Mouse (Mus musculus): ENCODE measurements around the gene Nutm1. TPM values are rescaled to one million over a fixed set of nuclear protein-coding genes. Genes with fewer than 3 reads are reported as not detected.
"Not testable (repeated sequence)": the region's sequence is repeated elsewhere in the genome, so short reads cannot be mapped to it uniquely, and the experiment has no call there.

Nutm1 gene
- polyA plus RNA-seq (2016; fragmentation: Nextera tagmentation; extraction: Ambion mirVana), result not detected in 2 replicates

DNA sequence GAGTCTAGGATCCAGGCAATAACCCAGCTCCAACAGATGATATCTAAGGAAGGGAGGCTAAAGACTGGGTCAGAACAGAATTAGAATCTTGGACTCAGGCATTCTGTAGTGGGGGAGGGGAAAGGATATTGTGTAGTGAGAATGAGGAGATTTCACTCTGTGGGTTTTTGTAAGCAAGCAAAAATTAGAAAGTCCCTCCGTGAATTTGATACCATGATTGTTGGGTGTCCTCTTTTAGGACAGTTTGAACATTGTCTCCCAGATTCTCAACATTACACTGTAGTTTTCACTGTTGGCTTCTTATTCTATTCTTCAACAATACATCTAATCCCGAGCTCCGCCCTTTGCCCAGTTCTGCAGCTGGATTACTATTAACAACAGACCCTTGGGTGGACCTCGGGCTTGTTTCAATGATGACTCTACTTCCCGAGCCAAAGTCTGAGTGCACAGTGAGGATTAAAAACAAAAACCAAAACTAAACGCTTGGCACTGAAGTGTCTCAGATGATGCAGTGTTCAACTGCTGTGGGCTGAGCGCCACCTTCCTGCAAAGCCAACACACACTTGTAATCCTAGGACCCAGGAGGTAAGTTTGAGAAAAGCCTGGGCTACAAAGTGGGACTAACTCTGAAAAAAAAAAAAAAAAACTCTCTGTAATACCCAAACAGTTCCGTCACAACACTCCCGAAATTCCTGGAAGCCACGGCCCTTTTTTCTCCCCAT is at the start of gene Nutm1:
Gene Nutm1, minus strand, starts transcription at position 51 of the 722 bp plus-strand sequence.
- Histone ChIP-seq H3K27ac (no peak within 1 kb of the TSS), H3K4me1 (peaks cover 13% of the 10 kb centered on the region), H3K36me3 (replicated peaks) (no peaks in the 10 kb centered on the region), H3K27me3 (no peaks in the 10 kb centered on the region), H3K4me2 (no peak within 1 kb of the TSS), H3K9me3 (no peaks in the 10 kb centered on the region), H3K4me3 (replicated peaks) (no peak within 1 kb of the TSS), H3K9ac (no peak within 1 kb of the TSS)
- WGBS, result 69% methylated on average over 10 of the region's 10 CpGs
- ATAC-seq (ENCODE audit: low FRiP score), result no peak

- ATAC-seq (ENCODE audit: low FRiP score), result no peak
- 91% methylated on average over 3 of the region's 3 CpGs for WGBS
- H3K36me3 ChIP-seq (replicated peaks), result no peaks in the 10 kb centered on the region
These were observed 49.6 kb upstream of the Nutm1 start for GRCm38 (mm10) chr2:112308671-112309070.

DNA sequence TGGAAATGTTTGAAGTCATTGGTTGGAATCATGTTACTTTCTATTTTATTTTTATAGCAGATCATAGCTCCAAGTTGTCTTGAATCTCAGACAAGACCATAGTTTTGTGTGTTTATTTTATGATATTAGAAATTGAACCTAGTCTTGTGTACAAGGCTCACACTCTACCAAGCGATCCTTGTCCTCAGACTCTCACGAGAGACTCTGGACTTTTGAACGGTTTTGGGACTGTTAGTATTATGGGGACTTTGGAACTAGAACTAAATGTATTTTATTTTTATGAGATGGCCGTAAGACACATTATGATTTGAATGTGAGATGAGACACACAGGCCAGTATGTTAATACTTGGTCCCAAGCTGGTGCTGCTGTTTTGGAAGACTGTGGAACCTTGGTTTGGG is 39.1 kb upstream of the Nutm1 start:
- H3K9me3 ChIP-seq, result no peaks in the 10 kb centered on the region
- H3K4me3 ChIP-seq (replicated peaks), result no peak overlapping the region
- no peaks in the 10 kb centered on the region for H3K36me3 ChIP-seq (replicated peaks)
- no peaks in the 10 kb centered on the region for H3K4me1 ChIP-seq
- 93% methylated on average over 4 of the region's 4 CpGs for WGBS
- no peak overlapping the region for H3K27ac ChIP-seq
- ATAC-seq (ENCODE audit: low FRiP score), result no peak
- H3K27me3 ChIP-seq, result no peaks in the 10 kb centered on the region
- no peak overlapping the region for H3K9ac ChIP-seq
- H3K4me2 ChIP-seq, result no peak overlapping the region

More at GRCm38 (mm10) chr2:112308671-112309070, 49.6 kb upstream of the Nutm1 start:
- H3K27ac ChIP-seq, result no peak overlapping the region
- no peak overlapping the region for H3K4me3 ChIP-seq (replicated peaks)
- no peak overlapping the region for H3K9ac ChIP-seq
- H3K27me3 ChIP-seq, result no peaks in the 10 kb centered on the region
- H3K4me1 ChIP-seq, result no peaks in the 10 kb centered on the region
- no peaks in the 10 kb centered on the region for H3K9me3 ChIP-seq
- no peak overlapping the region for H3K4me2 ChIP-seq

GRCm38 (mm10) chr2:112296211-112296610 is 37.1 kb upstream of the Nutm1 start:
- no peaks in the 10 kb centered on the region for H3K27me3 ChIP-seq
- no peaks in the 10 kb centered on the region for H3K36me3 ChIP-seq (replicated peaks)
- H3K4me3 ChIP-seq (replicated peaks), result no peak overlapping the region
- ATAC-seq (ENCODE audit: low FRiP score), result no peak
- H3K9me3 ChIP-seq, result no peaks in the 10 kb centered on the region
- WGBS, result 82% methylated on average over 3 of the region's 3 CpGs
- H3K4me2 ChIP-seq, result no peak overlapping the region
- H3K4me1 ChIP-seq, result no peaks in the 10 kb centered on the region
- no peak overlapping the region for H3K9ac ChIP-seq
- no peak overlapping the region for H3K27ac ChIP-seq

DNA sequence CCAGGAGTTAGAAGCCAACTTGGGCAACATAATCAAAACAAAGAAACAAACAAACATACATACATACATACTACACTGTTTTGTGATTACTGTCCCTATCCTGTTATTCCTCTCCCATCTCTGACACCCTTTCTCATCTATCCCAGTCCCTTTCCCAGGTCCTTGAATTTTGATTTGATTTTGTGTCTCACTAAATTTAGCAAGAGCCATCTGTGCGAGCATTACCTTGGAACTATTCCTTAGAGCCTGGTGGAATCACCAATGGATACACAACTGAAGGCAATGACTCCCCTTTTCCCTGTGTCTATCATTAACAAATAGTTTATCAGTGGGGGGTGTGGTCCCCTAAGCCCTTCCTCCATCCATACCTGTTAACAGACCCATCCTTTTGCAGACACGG is 33.7 kb upstream of the Nutm1 start:
- H3K27ac ChIP-seq, result no peak overlapping the region
- 92% methylated on average over 2 of the region's 2 CpGs for WGBS
- no peaks in the 10 kb centered on the region for H3K27me3 ChIP-seq
- no peaks in the 10 kb centered on the region for H3K4me1 ChIP-seq
- no peak overlapping the region for H3K4me2 ChIP-seq
- no peaks in the 10 kb centered on the region for H3K36me3 ChIP-seq (replicated peaks)
- no peak for ATAC-seq (ENCODE audit: low FRiP score)
- no peak overlapping the region for H3K9ac ChIP-seq
- no peak overlapping the region for H3K4me3 ChIP-seq (replicated peaks)
- no peaks in the 10 kb centered on the region for H3K9me3 ChIP-seq

DNA sequence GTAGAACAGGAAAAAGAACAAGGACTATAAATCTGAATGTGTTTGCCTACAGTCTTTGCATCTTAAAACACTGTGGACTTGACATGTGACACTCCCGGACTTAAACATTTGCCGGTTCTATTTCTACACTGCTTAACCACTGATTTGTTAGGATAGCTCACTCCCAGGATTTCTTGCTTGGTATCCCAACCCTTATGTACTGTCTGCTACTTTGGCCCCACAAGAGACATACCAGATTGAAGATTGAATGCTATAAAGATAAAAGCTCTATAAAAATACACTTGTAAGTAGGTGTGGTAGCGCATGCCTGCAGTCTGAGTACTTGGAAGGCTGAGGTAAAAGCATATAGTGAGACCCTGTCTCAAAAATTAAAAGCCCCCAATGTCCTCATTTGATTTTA is 30.4 kb upstream of the Nutm1 start:
- no peak overlapping the region for H3K4me2 ChIP-seq
- no peaks in the 10 kb centered on the region for H3K9me3 ChIP-seq
- H3K9ac ChIP-seq, result no peak overlapping the region
- H3K36me3 ChIP-seq (replicated peaks), result no peaks in the 10 kb centered on the region
- H3K4me3 ChIP-seq (replicated peaks), result no peak overlapping the region
- no peaks in the 10 kb centered on the region for H3K27me3 ChIP-seq
- no peak overlapping the region for H3K27ac ChIP-seq
- H3K4me1 ChIP-seq, result peaks cover 2% of the 10 kb centered on the region
- ATAC-seq (ENCODE audit: low FRiP score), result no peak
- WGBS, result 94% methylated on average over 3 of the region's 3 CpGs

DNA sequence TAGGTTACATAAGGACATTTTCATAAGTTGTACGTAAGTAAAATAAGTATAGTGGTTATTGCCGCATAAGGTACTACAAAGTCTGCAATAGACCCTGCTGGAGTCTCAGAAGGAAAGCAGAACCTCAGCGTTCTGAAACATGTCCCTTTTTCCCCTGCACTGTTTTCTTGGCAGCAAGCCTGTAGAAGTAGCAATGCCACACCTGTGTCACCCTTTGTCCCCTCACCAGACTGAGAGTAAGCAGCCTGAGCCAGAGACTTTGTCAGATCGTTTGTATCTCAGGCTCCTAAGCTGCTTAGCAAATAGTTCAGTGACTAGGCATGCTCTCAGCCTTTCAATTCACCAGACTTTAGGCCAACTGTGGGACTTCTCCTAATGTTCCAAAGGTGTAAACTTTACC is 28.0 kb upstream of the Nutm1 start:
- H3K27ac ChIP-seq, result no peak overlapping the region
- peaks cover 8% of the 10 kb centered on the region for H3K4me1 ChIP-seq
- no peak for ATAC-seq (ENCODE audit: low FRiP score)
- no peaks in the 10 kb centered on the region for H3K27me3 ChIP-seq
- H3K36me3 ChIP-seq (replicated peaks), result no peaks in the 10 kb centered on the region
- 65% methylated on average over 4 of the region's 4 CpGs for WGBS
- H3K4me2 ChIP-seq, result no peak overlapping the region
- no peak overlapping the region for H3K9ac ChIP-seq
- H3K4me3 ChIP-seq (replicated peaks), result no peak overlapping the region
- no peaks in the 10 kb centered on the region for H3K9me3 ChIP-seq

GRCm38 (mm10) chr2:112286062-112286461 is 27.0 kb upstream of the Nutm1 start:
- not testable (repeated sequence) for H3K4me1 ChIP-seq; H3K27ac ChIP-seq; H3K9me3 ChIP-seq; H3K9ac ChIP-seq; H3K4me2 ChIP-seq; H3K27me3 ChIP-seq; ATAC-seq (ENCODE audit: low FRiP score); H3K4me3 ChIP-seq (replicated peaks); H3K36me3 ChIP-seq (replicated peaks)
- 100% methylated on average over 1 of the region's 1 CpGs for WGBS

GRCm38 (mm10) chr2:112285031-112285390 is 25.9 kb upstream of the Nutm1 start:
- WGBS, result 57% methylated on average over 6 of the region's 6 CpGs
- no peaks in the 10 kb centered on the region for H3K27me3 ChIP-seq
- H3K27ac ChIP-seq, result no peak overlapping the region
- peak overlapping the region; percentile 83 for H3K4me2 ChIP-seq
- H3K9ac ChIP-seq, result no peak overlapping the region
- H3K4me3 ChIP-seq (replicated peaks), result peak overlapping the region; percentile 48
- ATAC-seq (ENCODE audit: low FRiP score), result no peak
- H3K4me1 ChIP-seq, result peaks cover 8% of the 10 kb centered on the region
- no peaks in the 10 kb centered on the region for H3K9me3 ChIP-seq
- H3K36me3 ChIP-seq (replicated peaks), result no peaks in the 10 kb centered on the region

GRCm38 (mm10) chr2:112284363-112285030 is 25.4 kb upstream of the Nutm1 start:
- H3K4me1 ChIP-seq, result peaks cover 8% of the 10 kb centered on the region
- H3K36me3 ChIP-seq (replicated peaks), result no peaks in the 10 kb centered on the region
- ATAC-seq (ENCODE audit: low FRiP score), result peak; percentile 90
- peak overlapping the region; percentile 48 for H3K4me3 ChIP-seq (replicated peaks)
- peak overlapping the region; percentile 60 for H3K9ac ChIP-seq
- peak overlapping the region; percentile 83 for H3K4me2 ChIP-seq
- H3K27ac ChIP-seq, result peak overlapping the region; percentile 9; the same call in 1 of the 2 replicates
- H3K9me3 ChIP-seq, result no peaks in the 10 kb centered on the region
- WGBS, result 2% methylated on average over 21 of the region's 21 CpGs
- no peaks in the 10 kb centered on the region for H3K27me3 ChIP-seq

GRCm38 (mm10) chr2:112282846-112283245 is 23.8 kb upstream of the Nutm1 start:
- no peak overlapping the region for H3K4me3 ChIP-seq (replicated peaks)
- H3K27ac ChIP-seq, result no peak overlapping the region
- no peak overlapping the region for H3K4me2 ChIP-seq
- H3K27me3 ChIP-seq, result no peaks in the 10 kb centered on the region
- peaks cover 8% of the 10 kb centered on the region for H3K4me1 ChIP-seq
- no peak for ATAC-seq (ENCODE audit: low FRiP score)
- H3K36me3 ChIP-seq (replicated peaks), result no peaks in the 10 kb centered on the region
- H3K9me3 ChIP-seq, result no peaks in the 10 kb centered on the region
- no peak overlapping the region for H3K9ac ChIP-seq
- WGBS, result 91% methylated on average over 1 of the region's 1 CpGs

DNA sequence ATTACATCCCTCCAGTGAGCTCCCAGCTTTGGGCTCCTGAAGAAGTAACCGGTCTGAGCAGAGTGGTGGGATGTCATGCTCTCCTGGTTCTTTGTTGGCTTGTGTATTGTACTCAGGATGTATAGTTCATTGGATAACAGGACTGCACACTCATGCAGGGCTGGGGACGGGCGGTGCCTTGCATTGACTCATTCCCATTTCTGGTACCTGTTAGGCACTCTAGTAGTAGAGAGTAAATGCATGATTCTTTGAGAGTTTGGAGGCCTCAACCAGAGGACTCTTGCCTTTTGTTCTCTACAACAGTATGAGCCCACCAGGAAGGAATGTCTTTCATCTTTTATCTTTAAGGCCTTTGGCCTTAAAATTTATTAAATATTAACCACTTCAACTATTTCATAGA is 17.8 kb upstream of the Nutm1 start:
- WGBS, result 92% methylated on average over 3 of the region's 3 CpGs
- Histone ChIP-seq H3K4me3 (replicated peaks) (no peak overlapping the region), H3K9ac (no peak overlapping the region), H3K4me2 (no peak overlapping the region), H3K27me3 (no peaks in the 10 kb centered on the region), H3K4me1 (no peaks in the 10 kb centered on the region), H3K9me3 (no peaks in the 10 kb centered on the region), H3K27ac (no peak overlapping the region), H3K36me3 (replicated peaks) (no peaks in the 10 kb centered on the region)
- no peak for ATAC-seq (ENCODE audit: low FRiP score)

DNA sequence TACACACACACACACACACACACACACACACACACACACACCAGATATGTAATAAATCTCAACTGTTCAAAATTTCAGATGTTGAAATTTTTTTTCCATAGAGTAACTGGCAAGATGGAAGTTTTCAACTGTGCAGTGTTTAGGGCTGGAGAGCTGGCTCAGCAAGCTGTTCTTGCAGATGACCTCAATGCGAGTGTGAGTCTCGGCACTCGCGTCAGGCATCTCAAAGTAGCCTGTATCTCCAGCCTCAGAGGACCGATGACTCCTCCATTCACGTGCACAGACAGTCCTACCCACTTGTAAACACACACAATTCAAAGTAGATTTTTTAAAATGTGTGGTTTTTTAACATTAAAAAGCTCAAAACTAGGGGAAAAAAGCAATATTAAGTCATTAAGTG is 14.4 kb upstream of the Nutm1 start:
- Histone ChIP-seq H3K4me2 (no peak overlapping the region), H3K36me3 (replicated peaks) (no peaks in the 10 kb centered on the region), H3K27ac (no peak overlapping the region), H3K9me3 (no peaks in the 10 kb centered on the region), H3K4me1 (peaks cover 6% of the 10 kb centered on the region; the same call in 1 of the 2 replicates), H3K9ac (no peak overlapping the region), H3K27me3 (no peaks in the 10 kb centered on the region), H3K4me3 (replicated peaks) (no peak overlapping the region)
- WGBS, result 90% methylated on average over 6 of the region's 6 CpGs
- ATAC-seq (ENCODE audit: low FRiP score), result no peak
